Mouse (Mus musculus) yolk sac, embryonic 10.5 days (tissue): ENCODE results near the gene Rbm47.
"Not testable (repeated sequence)": the region's sequence is repeated elsewhere in the genome, so short reads cannot be mapped to it uniquely, and the experiment has no call there.

Experiments
- DNase-seq: peaks from one replicate; pipeline ENCODE4 v3.0.0-alpha.2; 2017; ENCODE audit warnings: low spot score

Gene Rbm47

DNA sequence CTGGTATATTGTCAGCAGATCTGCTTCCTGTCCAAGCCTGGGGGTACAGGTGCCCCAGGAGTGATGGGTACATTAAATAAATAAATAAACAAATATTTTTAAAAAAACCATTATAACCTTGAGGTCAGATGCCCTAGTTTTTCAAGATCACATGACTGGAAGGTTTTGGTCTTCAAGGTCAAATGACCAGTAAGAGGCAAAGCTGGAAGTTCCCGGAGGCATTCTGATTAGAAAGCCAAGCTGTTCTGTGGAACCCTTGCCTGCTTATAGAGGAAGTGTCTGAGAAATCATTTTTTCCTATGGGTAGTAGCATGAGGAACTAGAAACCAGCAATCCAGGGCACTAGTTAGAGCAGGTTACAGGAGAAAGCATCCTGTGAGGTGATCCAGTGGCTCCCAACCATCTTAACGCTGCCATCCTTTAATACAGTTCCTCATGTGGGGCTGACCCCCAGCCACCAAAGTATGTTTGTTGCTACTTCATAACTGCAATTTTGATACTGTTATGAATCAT, 157.4 kb downstream of the Rbm47 start:
- no peak for DNase-seq

DNA sequence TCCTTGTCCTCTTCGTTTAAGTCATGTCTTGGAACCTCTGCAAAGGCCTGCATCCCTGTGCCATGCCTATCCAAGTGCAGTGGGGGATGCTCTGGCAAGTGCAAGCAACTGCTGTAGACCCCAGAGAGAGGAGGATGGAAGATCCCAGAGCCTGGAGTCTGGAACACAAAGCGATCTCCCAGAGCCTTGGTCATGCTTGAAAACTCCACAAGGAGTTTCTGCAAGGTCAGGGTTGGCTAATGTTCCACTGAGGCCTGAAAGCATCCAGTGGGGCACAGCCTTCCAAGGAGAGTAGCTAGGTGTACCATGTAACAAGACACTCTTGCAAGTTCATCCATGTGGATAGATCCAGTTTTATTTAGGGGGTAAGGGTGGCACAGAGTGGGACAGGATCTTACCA, 158.5 kb downstream of the Rbm47 start:
- peak; percentile 56 for DNase-seq

DNA sequence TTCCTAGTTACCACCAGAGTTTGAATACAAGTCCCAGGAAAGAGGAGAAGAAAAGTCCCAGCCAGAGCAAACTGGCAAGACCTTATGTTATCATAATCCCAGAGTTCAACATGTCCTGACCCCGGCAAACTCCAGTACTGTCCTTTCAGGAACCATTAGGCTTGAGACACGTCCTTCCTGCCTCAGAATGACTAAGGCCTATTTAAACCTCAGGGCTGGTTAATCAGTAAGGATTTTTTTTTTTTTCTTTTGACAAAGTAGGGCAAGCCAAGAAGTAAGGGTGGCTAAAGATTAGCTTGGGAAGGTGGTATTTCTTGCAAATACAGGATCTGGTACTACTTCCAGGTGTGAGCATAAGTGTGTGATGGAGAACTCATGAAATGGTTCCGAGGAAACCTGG, 158.9 kb downstream of the Rbm47 start:
- DNase-seq = peak; percentile 70

DNA sequence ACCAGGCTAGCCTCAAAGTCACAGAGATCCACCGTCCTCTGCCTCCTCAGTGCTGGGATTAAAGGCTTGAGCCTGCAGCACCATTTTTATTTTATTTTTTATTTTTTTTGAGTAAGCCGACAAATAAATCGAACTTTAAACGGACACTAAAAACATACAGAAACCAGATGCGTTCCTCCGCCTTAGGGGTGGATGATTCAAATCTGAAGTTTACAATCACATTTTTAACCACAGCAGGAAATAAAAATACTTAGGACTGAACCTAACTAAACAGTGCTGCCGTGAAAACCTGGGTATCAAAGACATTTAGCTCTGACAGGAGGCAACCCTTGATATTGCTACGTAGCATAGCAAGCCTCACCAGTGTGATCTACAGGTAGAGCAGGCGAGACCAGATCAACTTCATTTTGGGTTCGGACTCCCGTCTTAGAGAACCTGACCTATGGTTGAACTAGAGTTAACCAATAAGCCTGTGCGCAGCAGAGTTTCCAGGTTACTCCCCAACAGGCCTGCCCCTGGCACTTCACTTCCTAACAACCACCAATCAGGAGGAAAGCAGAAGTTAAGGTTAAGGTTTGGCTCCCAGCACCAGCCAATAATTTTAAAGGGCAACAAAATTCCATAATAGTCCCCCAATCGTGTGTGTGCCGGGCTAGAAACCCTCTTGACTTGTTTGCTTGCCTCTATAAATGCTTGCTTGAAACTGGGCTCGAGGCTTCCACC, 164.5 kb downstream of the Rbm47 start:
- no peak for DNase-seq

DNA sequence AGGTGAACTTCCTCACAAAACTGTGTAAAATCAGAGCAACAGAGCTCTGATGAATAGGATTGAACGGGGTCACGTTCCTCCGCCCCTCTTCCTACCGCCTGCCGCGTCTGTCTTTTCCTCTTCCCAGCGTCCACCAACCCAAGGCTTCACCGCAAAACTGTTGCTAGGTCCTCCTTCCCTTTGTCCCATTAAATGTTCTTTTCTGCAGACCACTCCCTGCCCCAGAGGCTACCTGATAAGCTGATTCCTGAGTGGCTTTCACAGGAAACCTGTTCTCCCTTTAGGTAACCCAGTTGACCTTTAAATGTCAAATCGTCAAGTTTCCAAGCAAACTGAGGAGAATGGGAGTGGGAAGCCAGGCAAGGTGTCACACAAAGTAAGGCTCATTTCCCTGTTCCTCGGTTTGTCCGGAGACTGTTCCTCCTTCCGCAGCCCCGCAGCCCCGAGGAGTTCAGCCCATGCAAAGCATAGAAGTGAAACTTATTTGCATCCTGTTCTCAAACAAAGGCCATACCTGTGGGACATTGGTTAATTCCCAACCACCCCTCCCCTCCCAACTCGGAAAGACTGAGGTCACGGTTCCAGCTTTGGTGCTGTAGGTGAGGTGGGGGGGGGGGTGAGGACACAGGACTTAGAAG, 167.8 kb downstream of the Rbm47 start:
- DNase-seq = peak; percentile 71

DNA sequence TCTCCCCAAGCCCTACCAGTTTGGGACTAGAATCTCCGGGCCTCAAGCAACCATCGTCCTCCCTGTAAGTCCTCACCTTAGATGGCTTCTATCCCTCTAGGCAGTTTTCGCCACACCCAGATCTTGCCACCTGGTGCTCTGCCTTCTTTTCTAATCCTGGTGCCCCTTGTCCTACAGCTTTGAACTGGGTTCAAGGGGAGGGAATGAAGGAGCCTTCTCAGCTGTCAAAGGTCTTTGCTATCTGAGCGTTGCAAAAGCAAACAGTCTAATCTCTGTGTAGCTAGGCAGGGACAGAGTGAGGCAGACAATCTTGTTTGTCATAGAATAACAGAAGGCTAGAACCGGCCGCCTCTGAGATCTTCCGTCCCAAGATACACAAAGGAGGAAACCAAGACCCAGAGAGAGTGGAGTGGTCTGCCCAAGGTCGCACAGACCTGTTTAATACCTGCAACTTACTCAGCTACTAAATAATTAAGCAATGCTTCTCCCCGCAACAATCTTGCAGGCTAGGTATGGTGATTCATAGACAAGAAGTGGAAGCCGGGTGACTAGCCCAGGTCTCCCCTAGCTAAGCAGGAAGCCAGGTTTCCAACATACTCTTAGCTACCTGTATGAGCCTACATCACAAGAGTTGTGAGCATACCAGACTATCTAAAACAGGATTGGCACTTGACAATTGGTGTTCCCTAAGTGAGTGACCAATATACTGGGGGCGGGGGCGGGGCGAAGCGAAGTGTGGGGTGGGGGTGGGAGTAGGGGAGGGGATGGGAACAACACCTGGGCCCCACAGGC, 168.6 kb downstream of the Rbm47 start, which contains the start of gene 9130230L23Rik:
TSS of gene 9130230L23Rik (minus strand) at position 152 of the 792 bp plus-strand sequence.
- peak; percentile 75 for DNase-seq

DNA sequence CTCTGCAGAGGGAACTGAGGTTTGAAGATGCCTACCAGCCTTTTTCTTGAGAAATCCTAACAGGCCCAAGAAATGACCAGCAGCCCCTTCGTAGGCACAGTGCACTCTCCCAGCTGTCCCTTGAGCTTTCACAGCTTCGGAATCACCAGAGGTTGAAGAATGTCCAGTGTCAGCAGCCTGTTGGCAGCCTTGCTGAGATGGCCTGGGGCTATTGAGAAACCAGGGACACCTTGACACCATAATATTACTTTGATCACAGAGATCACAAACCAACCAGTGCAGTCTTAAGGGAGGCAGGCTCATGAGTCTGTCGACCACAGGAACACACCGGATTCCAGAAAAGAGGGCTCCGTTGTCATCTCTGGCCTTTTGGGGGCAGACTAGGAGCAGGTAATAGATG, 171.7 kb downstream of the Rbm47 start:
- DNase-seq = no peak

DNA sequence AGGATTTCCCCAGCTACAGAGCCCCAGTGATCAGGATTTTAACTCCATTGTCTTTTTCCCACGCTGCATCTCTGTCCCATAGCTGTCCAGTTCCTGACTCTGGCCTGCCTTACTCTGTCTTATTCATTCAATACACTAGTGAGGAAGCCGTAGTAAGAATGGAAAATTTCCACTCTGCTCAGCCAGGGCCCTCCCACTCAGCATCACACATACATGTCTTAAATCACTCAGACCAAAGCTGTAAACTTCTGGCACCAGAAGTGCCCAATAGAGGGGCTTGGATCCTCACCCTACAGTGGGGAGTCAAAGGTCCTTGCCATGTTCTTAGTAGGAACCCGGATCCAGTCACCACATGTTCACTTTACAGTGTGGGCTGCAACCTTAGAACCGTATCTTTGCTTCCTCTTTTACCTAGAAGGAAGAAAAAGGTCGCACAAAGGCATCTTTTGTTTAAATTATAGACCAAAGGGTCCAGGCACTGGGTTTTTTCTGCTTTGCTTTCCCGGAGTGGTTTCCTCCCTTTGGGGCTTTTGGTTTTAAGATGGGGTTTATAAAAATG, 172.3 kb downstream of the Rbm47 start:
- no peak for DNase-seq

DNA sequence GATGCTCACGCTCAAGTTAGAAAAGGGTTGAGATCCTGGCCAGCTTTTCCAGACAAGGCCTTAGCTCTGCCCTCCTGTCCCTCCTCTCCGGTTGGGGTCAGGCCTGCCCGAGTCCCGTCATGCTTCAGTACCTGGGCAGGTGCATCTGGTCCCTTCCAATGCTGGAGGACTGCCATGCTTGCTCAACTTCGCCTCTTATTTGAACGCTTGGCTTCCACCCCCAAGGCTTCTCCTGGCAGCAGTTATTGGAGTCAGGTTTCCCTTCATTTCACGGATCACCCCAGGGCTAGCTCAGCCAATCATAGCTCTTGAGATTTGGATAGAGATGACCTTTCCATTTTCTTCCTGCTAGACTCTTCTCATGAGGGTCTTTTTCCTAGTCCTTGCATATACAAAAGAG, 172.8 kb downstream of the Rbm47 start:
- no peak for DNase-seq

DNA sequence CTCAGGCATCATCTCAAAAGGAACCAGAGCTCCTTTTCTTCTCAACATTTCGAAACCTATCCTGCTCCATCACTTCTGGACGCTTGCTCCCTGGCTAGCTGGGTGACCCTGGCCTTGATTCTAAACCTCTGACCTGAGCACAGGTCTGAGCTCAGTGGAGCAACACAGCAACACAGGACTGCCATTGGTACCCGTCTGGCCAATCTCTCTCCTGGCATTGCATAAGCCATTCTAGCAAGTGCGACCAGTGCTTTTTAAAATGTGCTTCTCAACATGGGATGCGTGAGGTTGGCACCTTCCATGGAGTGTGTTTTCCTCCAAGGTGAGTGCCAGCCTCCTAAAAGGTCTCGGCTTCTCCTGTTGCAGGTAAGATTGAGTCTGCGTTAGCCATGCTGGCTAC, 173.8 kb downstream of the Rbm47 start:
- DNase-seq = no peak

DNA sequence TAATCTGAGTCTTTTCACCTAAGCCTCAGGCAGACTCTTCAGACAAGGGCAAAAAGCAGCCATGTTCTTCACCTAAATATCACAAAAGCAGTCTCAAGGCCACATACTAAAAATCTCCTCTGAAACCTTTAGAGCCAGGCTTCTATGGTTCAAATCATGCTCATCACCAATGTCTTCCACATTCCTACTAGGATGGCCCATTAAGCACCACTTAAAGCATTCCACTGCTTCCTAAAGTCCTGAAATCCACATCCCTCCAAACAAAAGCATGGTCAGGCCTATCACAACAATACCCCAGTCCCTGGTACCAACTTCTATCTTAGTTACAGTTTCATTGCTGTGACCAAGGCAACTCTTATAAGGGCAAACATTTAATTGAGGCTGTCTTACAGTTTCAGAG, 175.1 kb downstream of the Rbm47 start:
- no peak for DNase-seq

DNA sequence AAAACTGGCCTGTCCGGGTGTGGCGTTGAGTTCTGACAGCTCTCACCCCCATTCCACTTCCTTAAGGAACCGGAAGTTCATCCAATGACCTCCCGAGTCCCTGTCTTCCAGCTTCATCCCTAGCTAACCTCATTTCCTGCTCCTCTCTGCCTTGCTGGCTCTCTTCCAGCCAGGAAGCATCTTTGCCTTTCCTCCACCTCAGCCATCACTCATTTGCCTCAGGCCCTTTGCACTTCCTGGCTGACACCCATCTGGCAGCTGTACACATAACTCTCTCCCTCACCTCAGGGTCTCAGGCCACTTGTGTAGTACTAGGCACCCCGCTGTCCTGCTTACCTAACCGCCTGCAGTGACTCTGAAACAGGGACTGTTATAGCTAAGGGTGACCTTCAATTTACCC, 178.3 kb downstream of the Rbm47 start:
- DNase-seq = no peak

DNA sequence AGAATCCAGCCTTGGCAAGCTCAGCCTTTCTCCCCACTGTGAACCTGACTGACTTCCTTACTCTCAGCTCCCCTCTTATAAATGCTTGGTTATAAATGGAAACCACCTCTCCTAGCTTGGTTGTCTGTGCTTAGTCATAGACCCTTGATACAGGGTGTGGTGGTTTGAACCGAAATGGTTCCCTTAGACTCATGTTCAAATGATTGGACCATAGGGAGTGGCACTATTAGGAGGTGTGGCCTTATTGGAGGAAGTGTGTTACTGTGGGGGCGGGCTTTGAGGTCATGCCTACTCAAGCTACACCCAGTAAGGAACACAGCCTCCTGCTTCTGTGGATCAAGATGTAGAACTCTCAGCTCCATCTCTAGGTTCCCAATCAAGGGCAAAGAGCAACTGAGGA, 181.7 kb downstream of the Rbm47 start:
- no peak for DNase-seq

DNA sequence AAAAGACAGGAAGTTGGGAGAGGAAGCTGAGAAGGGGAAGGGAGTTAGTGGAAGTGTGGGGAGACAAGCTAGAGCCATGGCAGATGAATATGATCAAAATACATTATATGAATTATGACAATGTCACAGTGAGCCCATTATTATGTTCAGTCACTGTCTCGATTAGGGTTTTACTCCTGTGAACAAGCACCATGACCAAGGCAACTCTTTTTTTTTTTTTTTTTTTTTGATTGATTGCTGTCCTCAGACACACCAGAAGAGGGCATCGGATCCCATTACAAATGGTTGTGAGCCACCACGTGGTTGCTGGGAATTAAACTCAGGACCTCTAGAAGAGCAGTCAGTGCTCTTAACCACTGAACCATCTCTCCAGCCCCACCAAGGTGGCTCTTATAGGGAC, 185.9 kb downstream of the Rbm47 start:
- not testable (repeated sequence) for DNase-seq

DNA sequence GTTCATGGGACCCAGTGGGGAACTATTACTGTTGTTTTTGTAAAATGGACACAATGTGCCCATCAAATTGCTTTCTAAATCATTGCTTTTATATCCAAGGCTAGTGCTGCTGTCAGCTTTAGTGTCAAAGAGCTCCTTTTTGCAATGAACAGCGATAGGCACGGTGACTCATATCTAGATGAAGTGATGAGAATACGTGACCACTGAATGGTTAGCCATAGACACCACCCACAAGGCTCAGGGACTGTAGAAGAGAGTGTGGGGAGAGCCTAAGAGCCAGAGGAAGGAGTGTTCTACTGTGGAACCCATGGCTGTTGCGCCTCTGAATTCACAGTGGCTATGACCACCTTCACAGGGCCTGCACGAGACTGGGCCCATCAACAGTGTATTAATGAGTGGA, 186.5 kb downstream of the Rbm47 start:
- DNase-seq = no peak

DNA sequence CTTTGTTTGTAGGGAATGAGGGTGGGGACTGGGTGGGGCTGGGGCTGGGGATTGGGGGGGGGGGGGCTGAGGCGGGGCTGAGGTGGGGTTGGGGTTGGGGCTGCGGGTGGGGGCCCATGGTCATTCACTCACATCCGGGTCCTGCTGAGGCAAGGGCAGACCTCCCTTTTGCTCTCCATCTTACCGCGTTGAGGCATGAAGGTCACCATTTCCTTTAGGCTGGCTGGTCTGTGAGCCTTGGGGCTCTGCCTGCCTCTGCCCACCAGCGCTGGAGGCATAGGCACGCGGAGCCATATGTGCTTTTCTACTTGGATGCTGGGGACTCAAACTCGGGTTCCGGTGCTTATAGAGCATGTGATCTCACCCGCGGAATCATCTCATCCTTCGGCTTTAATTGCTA, 197.2 kb downstream of the Rbm47 start:
- no peak for DNase-seq

DNA sequence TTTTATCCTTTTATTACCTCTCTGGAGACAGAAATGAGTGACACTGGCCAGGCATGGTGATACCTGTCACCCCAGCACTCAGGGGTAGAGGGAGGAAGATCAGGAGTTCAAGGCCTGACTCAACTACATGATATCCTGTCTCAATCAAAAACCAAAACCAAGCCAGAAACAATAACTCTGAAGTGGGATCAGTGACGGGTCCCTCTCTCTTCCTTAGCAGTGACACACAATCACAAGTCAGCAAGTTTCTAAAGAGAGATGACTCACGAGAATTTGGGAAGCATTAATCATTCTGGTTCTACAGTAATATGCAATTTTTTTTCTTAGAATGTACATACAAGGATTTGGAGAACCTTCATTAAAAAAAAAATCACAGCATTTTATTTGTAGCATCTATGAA, 199.7 kb downstream of the Rbm47 start:
- no peak for DNase-seq

DNA sequence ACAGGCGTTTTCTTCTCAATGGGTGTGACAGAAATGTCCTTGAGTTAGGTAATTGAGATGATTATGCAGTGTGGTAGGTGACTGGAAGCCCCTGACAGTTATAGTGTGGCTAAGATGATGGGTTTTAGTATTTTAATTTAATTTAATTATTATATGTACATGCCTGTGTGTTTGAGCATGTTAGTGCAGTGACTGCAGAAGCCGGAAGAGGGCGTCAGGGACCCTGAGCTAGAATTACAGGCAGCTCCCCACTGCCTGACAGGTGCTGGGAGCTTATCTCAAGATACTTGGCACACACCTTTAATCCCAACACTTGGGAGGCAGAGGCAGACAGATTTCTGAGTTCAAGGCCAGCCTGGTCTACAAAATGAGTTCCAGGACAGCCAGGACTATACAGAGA, 204.9 kb downstream of the Rbm47 start:
- DNase-seq = no peak

DNA sequence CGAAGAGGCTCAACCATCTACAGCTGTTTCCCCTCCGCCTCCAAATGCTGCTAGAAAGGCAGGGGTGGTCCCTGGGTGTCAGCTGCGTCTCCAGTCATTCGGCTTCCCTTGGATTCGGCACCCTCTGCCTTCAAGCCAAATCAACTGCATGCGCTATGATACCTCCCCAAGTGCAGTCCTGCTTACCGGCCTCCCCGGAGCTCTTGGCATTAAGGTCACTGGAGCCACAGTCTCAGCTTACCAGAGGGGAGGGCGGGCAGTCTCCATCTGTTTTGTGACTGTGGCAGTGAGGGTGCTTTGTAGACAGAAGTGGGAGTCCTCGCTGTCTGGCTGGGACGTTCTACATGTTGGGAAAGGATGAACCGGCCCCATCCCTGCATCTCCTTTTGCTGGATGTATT, 205.8 kb downstream of the Rbm47 start:
- no peak for DNase-seq
